Mouse (Mus musculus) CH12.LX (cell line): ENCODE results near the gene Gm20521. TPM values are rescaled to one million over a fixed set of nuclear protein-coding genes. Genes with fewer than 3 reads are reported as not detected.

Source experiments
- DNase-seq: peaks from one replicate; pipeline ENCODE4 v3.0.0-alpha.2; 2013; ENCODE audit errors: extremely low read depth
- H3K27ac ChIP-seq: 2 replicates; pipeline ENCODE4 v1.5.1; 2012; ENCODE audit warnings: low read depth, mild to moderate bottlenecking, control low read depth, moderate library complexity; ENCODE audit not compliant: insufficient read depth
- H3K27me3 ChIP-seq: replicated peaks from 2 replicates; pipeline ENCODE3; 2012; ENCODE audit warnings: inconsistent platforms
- H3K36me3 ChIP-seq, 2 experiments: replicated peaks in 1 of 2; 2 replicates each; pipeline versions ENCODE3 to v1.6.1; 2012; ENCODE audit warnings: inconsistent platforms in 1 of 2, low read length in 1 of 2, mild to moderate bottlenecking in 1 of 2, mixed read lengths in 1 of 2, moderate library complexity in 1 of 2; ENCODE audit not compliant: control insufficient read depth in 1 of 2, insufficient read depth in 1 of 2
- H3K4me1 ChIP-seq, 2 experiments: 2 replicates each; pipeline ENCODE4 v1.6.1; 2012; ENCODE audit warnings: inconsistent platforms in 1 of 2, moderate library complexity in 1 of 2; ENCODE audit not compliant: insufficient read depth in 2 of 2, control insufficient read depth in 1 of 2
- H3K4me2 ChIP-seq: 2 replicates; pipeline ENCODE4 v1.6.1; 2012; ENCODE audit warnings: low read depth, mild to moderate bottlenecking, control low read depth; ENCODE audit not compliant: poor library complexity, insufficient read depth, severe bottlenecking
- H3K4me3 ChIP-seq, 3 experiments: fragments of 150-350 bp in 1 of 3; sonication (generic) in 1 of 3; replicated peaks in 1 of 3; 2 replicates each; pipeline versions ENCODE3 to v1.5.1; 2011 to 2012; ENCODE audit warnings: low read depth in 2 of 3, low read length in 2 of 3, mild to moderate bottlenecking in 2 of 3, moderate library complexity in 2 of 3, control low read depth in 1 of 3, improper control_type of control experiment in 1 of 3, inconsistent platforms in 1 of 3, mixed read lengths in 1 of 3; ENCODE audit not compliant: poor library complexity in 1 of 3
- H3K79me2 ChIP-seq: replicated peaks from 2 replicates; pipeline ENCODE4 v1.6.1; 2012; ENCODE audit warnings: mild to moderate bottlenecking, moderate library complexity; ENCODE audit not compliant: control insufficient read depth, poor library complexity, insufficient read depth, severe bottlenecking; ENCODE audit errors: extremely low read depth
- H3K9ac ChIP-seq: 2 replicates; pipeline ENCODE4 v1.6.1; 2012; ENCODE audit warnings: low read depth, mild to moderate bottlenecking, control low read depth, moderate library complexity; ENCODE audit not compliant: insufficient read depth
- H3K9me3 ChIP-seq: replicated peaks from 2 replicates; pipeline ENCODE3; 2012; ENCODE audit warnings: low read length, inconsistent platforms, mixed read lengths
- CHD1 ChIP-seq: IDR thresholded peaks from 2 replicates; pipeline ENCODE4 v1.6.1; 2012; ENCODE audit warnings: low read depth, low read length, improper control_type of control experiment, inconsistent platforms
- E2F4 ChIP-seq: IDR thresholded peaks from 2 replicates; pipeline ENCODE4 v1.6.1; 2011; ENCODE audit warnings: low read depth, low read length, improper control_type of control experiment; ENCODE audit not compliant: insufficient replicate concordance
- ELF1 ChIP-seq: IDR thresholded peaks from 2 replicates; pipeline ENCODE4 v1.6.1; 2014; ENCODE audit warnings: low read depth, mild to moderate bottlenecking, inconsistent platforms, low read length, improper control_type of control experiment
- ETS1 ChIP-seq: conservative IDR thresholded peaks from 2 replicates; pipeline ENCODE4 v1.6.1; 2012; ENCODE audit warnings: low read depth, mild to moderate bottlenecking, inconsistent platforms, low read length, improper control_type of control experiment, moderate library complexity
- GABPA ChIP-seq: IDR thresholded peaks from 2 replicates; pipeline ENCODE4 v1.6.1; 2012; ENCODE audit warnings: low read depth, low read length, improper control_type of control experiment, inconsistent platforms; ENCODE audit not compliant: insufficient replicate concordance
- HCFC1 ChIP-seq: IDR thresholded peaks from 2 replicates; pipeline ENCODE4 v1.6.1; 2012; ENCODE audit warnings: low read depth, mild to moderate bottlenecking, inconsistent platforms, low read length, improper control_type of control experiment
- JUND ChIP-seq: conservative IDR thresholded peaks from 2 replicates; pipeline ENCODE4 v1.6.1; 2011; ENCODE audit warnings: low read depth, low read length, improper control_type of control experiment
- KAT2A ChIP-seq: IDR thresholded peaks from 2 replicates; pipeline ENCODE4 v1.6.1; 2012; ENCODE audit warnings: low read length, improper control_type of control experiment, inconsistent platforms; ENCODE audit not compliant: insufficient replicate concordance
- MAZ ChIP-seq: IDR thresholded peaks from 2 replicates; pipeline ENCODE4 v1.6.1; 2012; ENCODE audit warnings: low read depth, mild to moderate bottlenecking, inconsistent platforms, low read length, improper control_type of control experiment, moderate library complexity
- MEF2A ChIP-seq: IDR thresholded peaks from 2 replicates; pipeline ENCODE4 v1.6.1; 2014; ENCODE audit warnings: low read depth, mild to moderate bottlenecking, inconsistent platforms, low read length, improper control_type of control experiment, borderline replicate concordance
- MYC ChIP-seq: IDR thresholded peaks from 2 replicates; pipeline ENCODE4 v1.6.1; 2011; ENCODE audit warnings: low read depth, mild to moderate bottlenecking, improper control_type of control experiment, low read length
- NELFE ChIP-seq: IDR thresholded peaks from 2 replicates; pipeline ENCODE4 v1.6.1; 2011; ENCODE audit warnings: low read depth, low read length, improper control_type of control experiment
- PAX5 ChIP-seq: IDR thresholded peaks from 2 replicates; pipeline ENCODE4 v1.6.1; 2012; ENCODE audit warnings: low read length, inconsistent platforms, mixed read lengths
- POLR2A ChIP-seq: IDR thresholded peaks from 2 replicates; pipeline ENCODE4 v1.6.1; 2011; ENCODE audit warnings: low read depth, mild to moderate bottlenecking, improper control_type of control experiment, low read length
- RAD21 ChIP-seq: IDR thresholded peaks from 2 replicates; pipeline ENCODE4 v1.6.1; 2011; ENCODE audit warnings: low read depth, mild to moderate bottlenecking, low read length, improper control_type of control experiment, moderate library complexity
- RCOR1 ChIP-seq: conservative IDR thresholded peaks from 2 replicates; pipeline ENCODE4 v1.6.1; 2012; ENCODE audit warnings: low read depth, mild to moderate bottlenecking, inconsistent platforms, low read length, improper control_type of control experiment
- SIN3A ChIP-seq: IDR thresholded peaks from 2 replicates; pipeline ENCODE4 v1.6.1; 2012; ENCODE audit warnings: low read length, improper control_type of control experiment, inconsistent platforms
- SMC3 ChIP-seq: IDR thresholded peaks from 2 replicates; pipeline ENCODE4 v1.6.1; 2011; ENCODE audit warnings: low read depth, low read length, improper control_type of control experiment
- TBP ChIP-seq: conservative IDR thresholded peaks from 2 replicates; pipeline ENCODE4 v1.6.1; 2011; ENCODE audit warnings: low read depth, low read length, improper control_type of control experiment
- UBTF ChIP-seq: IDR thresholded peaks from 2 replicates; pipeline ENCODE4 v1.6.1; 2012; ENCODE audit warnings: low read depth, mild to moderate bottlenecking, inconsistent platforms, low read length, improper control_type of control experiment, moderate library complexity
- ZC3H11A ChIP-seq: IDR thresholded peaks from 2 replicates; pipeline ENCODE4 v1.6.1; 2012; ENCODE audit warnings: low read depth, mild to moderate bottlenecking, inconsistent platforms, low read length, improper control_type of control experiment
- ZKSCAN1 ChIP-seq: IDR thresholded peaks from 2 replicates; pipeline ENCODE4 v1.6.1; 2012; ENCODE audit warnings: low read depth, inconsistent platforms, low read length, improper control_type of control experiment, borderline replicate concordance
- ZMIZ1 ChIP-seq: IDR thresholded peaks from 2 replicates; pipeline ENCODE4 v1.6.1; 2012; ENCODE audit warnings: low read depth, mild to moderate bottlenecking, inconsistent platforms, low read length, improper control_type of control experiment
- dilution Hi-C: fragments of 300-500 bp; cut with MboI; formaldehyde crosslinking; loops from 2 replicates; pipeline ENCODE4 v1.14.3; 2020; ENCODE audit warnings: low sequenced_read_pairs; ENCODE audit not compliant: extremely low pct_unique_long_range_greater_than_20kb, extremely low pct_ligation_motif_present
- in situ Hi-C: fragments of 300-500 bp; cut with MboI; formaldehyde crosslinking; loops from 3 replicates; pipeline ENCODE4 v1.14.3; 2019; ENCODE audit warnings: low sequenced_read_pairs, low pct_ligation_motif_present, low pct_unique_long_range_greater_than_20kb, mixed read lengths
- polyA plus RNA-seq: library from polyadenylated mRNA; unstranded; fragments of >175 nt; gene quantifications from 2 replicates; pipeline ENCODE4 v1.2.1, GENCODE M21; 2012; ENCODE audit warnings: low read depth; ENCODE audit not compliant: insufficient read length
- total RNA-seq, 2 experiments: library from RNA; depleted of rRNA; stranded (reverse); fragments of 300-350 nt in 1 of 2; fragments of >200 nt in 1 of 2; gene quantifications; 2 replicates each; pipeline ENCODE4 v1.2.3; 2012 to 2014

The Gm20521 gene
- total and polyA plus RNA-seq, 3 experiments = not detected

DNA sequence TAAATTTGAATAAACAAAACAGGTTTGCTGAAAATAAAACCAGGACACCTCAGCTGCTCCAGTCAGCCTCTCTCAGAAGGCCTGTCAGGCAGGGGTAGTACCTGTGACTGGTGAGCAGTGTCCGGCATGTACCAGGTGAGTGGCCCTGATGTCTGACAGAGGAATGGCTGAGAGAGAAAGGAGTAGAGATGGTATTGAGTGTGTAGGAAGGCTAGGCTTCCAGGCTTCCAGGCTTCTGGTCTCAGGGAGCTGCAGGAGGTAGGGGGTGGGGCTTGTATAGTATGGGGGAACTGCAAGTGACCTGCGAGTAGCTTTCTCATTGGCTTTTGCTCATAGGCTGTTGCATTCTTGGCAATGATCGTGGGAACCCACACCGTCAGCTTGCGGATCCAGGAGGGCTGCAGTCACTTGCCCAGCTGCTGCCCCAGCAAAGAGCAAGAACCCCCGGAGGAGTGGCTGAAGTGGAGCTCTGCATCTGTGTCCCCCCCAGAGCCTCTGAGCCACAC, 49.5 kb downstream of the Gm20521 start, which contains the start of gene Il25:
TSS of gene Il25 (plus strand) at position 51 of the 506 bp plus-strand sequence.
- Histone ChIP-seq H3K9ac (no peak within 1 kb of the TSS), H3K36me3 (no peaks in the 10 kb centered on the region), H3K9me3 (no peaks in the 10 kb centered on the region), H3K4me1 (peaks cover 3 to 12% of the 10 kb centered on the region in 2 experiments), H3K27ac (no peak within 1 kb of the TSS), H3K79me2 (no peaks in the 10 kb centered on the region), H3K4me2 (no peak within 1 kb of the TSS), H3K4me3 (no peak within 1 kb of the TSS), H3K27me3 (peaks cover 76% of the 10 kb centered on the region)
- TF ChIP-seq RCOR1 (no peak), JUND (no peak), TBP (no peak), KAT2A (no peak), ZC3H11A (no peak), ELF1 (no peak), SMC3 (no peak), GABPA (no peak), PAX5 (no peak), E2F4 (no peak), NELFE (no peak), MYC (no peak), CHD1 (no peak), SIN3A (no peak), HCFC1 (no peak), ETS1 (no peak)
- dilution Hi-C loops = no loop called here
- in situ Hi-C loops = no loop called here
- DNase-seq = no peak

DNA sequence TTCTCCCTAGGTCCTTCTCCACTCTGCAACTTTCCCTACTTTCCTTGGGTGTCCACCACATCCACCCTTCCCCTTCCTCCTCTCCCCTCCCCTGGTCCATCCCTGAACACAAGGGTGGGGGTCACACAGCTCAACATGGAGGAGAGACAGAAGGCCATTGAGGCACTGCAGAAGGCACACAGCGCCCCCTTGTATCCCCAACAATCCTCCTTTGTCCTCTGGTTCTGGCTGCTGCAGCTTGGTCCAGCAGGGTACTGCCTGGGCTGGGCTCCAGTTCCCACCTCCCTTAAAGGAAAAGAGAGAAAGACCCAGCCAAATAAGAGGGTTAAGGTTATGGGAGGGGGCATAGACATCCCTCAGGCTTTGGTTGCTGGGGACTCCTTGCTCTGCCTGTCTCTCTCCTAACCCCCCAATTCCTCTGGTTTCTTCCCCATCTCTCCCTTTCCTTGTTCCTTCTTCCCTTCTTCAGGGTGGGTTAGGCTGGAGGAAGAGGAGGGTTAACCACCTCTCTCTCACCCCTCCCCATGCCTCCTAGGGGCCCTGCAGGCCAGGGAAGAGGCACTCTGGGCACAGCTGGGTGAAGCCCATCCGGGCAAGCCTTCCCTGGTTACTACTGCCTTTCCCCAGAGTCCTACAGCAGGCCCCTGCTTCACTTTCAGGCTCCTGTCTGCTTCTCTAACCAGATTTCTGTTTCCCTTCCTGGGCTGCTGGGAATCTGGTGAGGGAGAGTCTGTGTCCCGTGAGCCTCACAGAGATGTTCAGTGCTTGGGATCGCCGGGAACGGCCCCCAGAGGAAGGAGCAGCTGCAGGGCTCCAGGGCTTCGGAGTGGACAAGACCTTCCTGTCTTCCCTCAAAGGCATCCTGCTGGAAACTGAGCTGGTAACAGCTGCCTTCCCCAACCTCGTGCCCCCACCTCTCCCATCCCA, 52.9 kb downstream of the Gm20521 start, which contains the start of gene Cmtm5:
TSS of gene Cmtm5 (plus strand) at position 358 of the 927 bp plus-strand sequence.
- Histone ChIP-seq H3K27ac (no peak within 1 kb of the TSS), H3K4me2 (no peak within 1 kb of the TSS), H3K9me3 (no peaks in the 10 kb centered on the region), H3K79me2 (no peaks in the 10 kb centered on the region), H3K9ac (no peak within 1 kb of the TSS), H3K4me1 (peaks cover 3 to 12% of the 10 kb centered on the region in 2 experiments), H3K36me3 (no peaks in the 10 kb centered on the region), H3K4me3 (no peak within 1 kb of the TSS), H3K27me3 (peaks cover 65% of the 10 kb centered on the region)
- DNase-seq = no peak
- in situ Hi-C loops (loop anchor here (5.0 kb wide), 1 partner anchor 34 kb away; no protein-coding TSS in a partner anchor), dilution Hi-C loops (no loop called here)
- TF ChIP-seq MAZ = no peak
- TF ChIP-seq JUND = no peak
- no peak for TF ChIP-seq NELFE
- no peak for TF ChIP-seq RAD21
- TF ChIP-seq MEF2A = no peak
- no peak for TF ChIP-seq KAT2A
- TF ChIP-seq POLR2A = no peak
- TF ChIP-seq ETS1 = no peak
- TF ChIP-seq ZMIZ1 = no peak
- TF ChIP-seq ELF1 = no peak
- TF ChIP-seq ZKSCAN1 = no peak
- no peak for TF ChIP-seq UBTF
